Mouse (Mus musculus) ES-Bruce4 (cell line): Measurements from ENCODE around the gene Ppp2r5b.

Experiments used
- CTCF ChIP-seq: IDR thresholded peaks from one replicate; pipeline ENCODE4 v1.8.1; 2011; ENCODE audit warnings: low read depth, low read length
- EP300 ChIP-seq: IDR thresholded peaks from 2 replicates; pipeline ENCODE4 v1.6.1; 2011; ENCODE audit warnings: low read depth, low read length; ENCODE audit not compliant: insufficient read depth
- POLR2A ChIP-seq: IDR thresholded peaks from one replicate; pipeline ENCODE4 v1.8.1; 2011; ENCODE audit warnings: low read length; ENCODE audit not compliant: insufficient read depth

- TF ChIP-seq POLR2A = no peak
- no peak for TF ChIP-seq CTCF
- no peak for TF ChIP-seq EP300
Observed at GRCm38 (mm10) chr19:6273998-6274608, 38.4 kb upstream of the Ppp2r5b start.
